Mouse (Mus musculus) kidney, adult 2 months (tissue): ENCODE measurements at regions not wholly inside any gene's neighbourhood (a gene's known extent, or its start where the extent isn't known, plus 50 kb on each side); places are given as distances from the start of the nearest gene placed in this dataset.

Experiments
- DNase-seq: peaks from one replicate; pipeline ENCODE4 v3.0.0; 2021
- H3K27ac ChIP-seq: fragments of 200-500 bp; 2 replicates; pipeline ENCODE4 v1.5.1; 2012; ENCODE audit warnings: low read depth, low read length, control low read depth, inconsistent platforms; ENCODE audit not compliant: insufficient read depth
- H3K27me3 ChIP-seq: fragments of 200-500 bp; replicated peaks from 2 replicates; pipeline ENCODE4 v1.6.1; 2012; ENCODE audit warnings: mild to moderate bottlenecking, moderate library complexity, low read length, inconsistent platforms; ENCODE audit not compliant: control insufficient read depth, insufficient read depth
- H3K36me3 ChIP-seq: fragments of 200-500 bp; 2 replicates; pipeline ENCODE4 v1.6.1; 2012; ENCODE audit warnings: mild to moderate bottlenecking, moderate library complexity, low read length, inconsistent platforms; ENCODE audit not compliant: control insufficient read depth, insufficient read depth
- H3K4me1 ChIP-seq: fragments of 200-500 bp; 2 replicates; pipeline ENCODE4 v1.6.1; 2011; ENCODE audit warnings: low read length; ENCODE audit not compliant: control insufficient read depth, insufficient read depth
- H3K4me3 ChIP-seq: fragments of 200-500 bp; 2 replicates; pipeline ENCODE4 v1.5.1; 2011; ENCODE audit warnings: mild to moderate bottlenecking, low read depth, low read length, control low read depth; ENCODE audit not compliant: insufficient read depth
- CTCF ChIP-seq: fragments of 200-500 bp; conservative IDR thresholded peaks from 2 replicates; pipeline ENCODE4 v1.5.1; 2011; ENCODE audit warnings: low read depth, mild to moderate bottlenecking, control low read depth, low read length, moderate library complexity, mixed read lengths; ENCODE audit not compliant: insufficient read depth, insufficient read length
- POLR2A ChIP-seq: fragments of 200-500 bp; IDR thresholded peaks from one replicate; pipeline ENCODE4 v1.6.1; 2011; ENCODE audit warnings: low read depth, low read length, control low read depth
- WGBS: fragments of 180-500 bp; shearing (Covaris S2); methylation state at CpG from one replicate; pipeline ENCODE4 v1.1.7; 2018; 5-methylcytosine and 5-hydroxymethylcytosine counted together

DNA sequence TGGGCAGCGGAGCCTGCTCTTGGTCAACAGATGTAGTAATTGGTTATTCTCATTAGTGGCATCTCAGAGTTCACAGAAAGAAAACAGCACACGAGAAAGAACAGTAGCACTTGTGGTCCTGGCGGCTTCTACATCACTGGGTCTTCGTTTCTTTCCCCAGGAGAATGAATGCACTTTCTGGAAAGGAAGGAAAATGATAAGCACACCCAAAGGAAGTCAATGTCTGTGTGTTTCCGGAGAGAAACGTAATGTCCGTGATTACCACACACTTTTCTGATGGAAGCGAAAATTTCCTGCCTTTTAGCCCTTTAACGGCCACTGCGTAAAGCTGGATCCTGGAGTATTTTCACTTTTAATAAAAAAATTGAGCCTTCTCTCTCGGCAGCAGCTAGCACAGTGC lies 164.1 kb downstream of the Cemip2 start:
- Histone ChIP-seq H3K36me3 (no peaks in the 10 kb centered on the region), H3K4me3 (no peak overlapping the region), H3K4me1 (no peaks in the 10 kb centered on the region), H3K27ac (peak overlapping the region; percentile 60), H3K27me3 (no peaks in the 10 kb centered on the region)
- 55% methylated on average over 11 of the region's 11 CpGs for WGBS
- peak; percentile 59 for DNase-seq
- TF ChIP-seq CTCF (no peak), POLR2A (no peak)

DNA sequence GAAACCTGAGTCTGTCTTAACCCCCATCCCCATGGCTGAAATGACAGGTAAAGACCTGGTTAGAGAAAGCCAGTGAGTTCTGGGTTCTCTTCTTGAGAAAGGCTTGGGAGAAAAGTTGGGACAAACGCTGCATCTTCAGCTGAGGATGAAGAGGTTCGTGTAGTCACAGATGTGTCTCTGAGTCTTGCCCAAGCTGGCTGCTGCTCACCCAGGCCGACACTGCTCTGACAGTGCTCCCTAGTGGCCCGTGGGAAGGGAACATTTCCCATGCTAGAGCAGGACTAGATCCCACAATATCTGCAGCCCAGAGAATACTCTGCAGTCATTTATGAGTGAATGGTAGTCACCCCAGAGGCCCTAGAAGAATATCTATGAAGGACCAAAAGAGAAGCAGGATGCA lies 165.3 kb downstream of the Cemip2 start:
- no peaks in the 10 kb centered on the region for H3K36me3 ChIP-seq
- H3K27me3 ChIP-seq, result no peaks in the 10 kb centered on the region
- H3K27ac ChIP-seq, result no peak overlapping the region
- no peak for TF ChIP-seq POLR2A
- peak; percentile 53 for TF ChIP-seq CTCF
- H3K4me3 ChIP-seq, result no peak overlapping the region
- no peaks in the 10 kb centered on the region for H3K4me1 ChIP-seq
- peak; percentile 57 for DNase-seq
- WGBS, result 41% methylated on average over 4 of the region's 4 CpGs

DNA sequence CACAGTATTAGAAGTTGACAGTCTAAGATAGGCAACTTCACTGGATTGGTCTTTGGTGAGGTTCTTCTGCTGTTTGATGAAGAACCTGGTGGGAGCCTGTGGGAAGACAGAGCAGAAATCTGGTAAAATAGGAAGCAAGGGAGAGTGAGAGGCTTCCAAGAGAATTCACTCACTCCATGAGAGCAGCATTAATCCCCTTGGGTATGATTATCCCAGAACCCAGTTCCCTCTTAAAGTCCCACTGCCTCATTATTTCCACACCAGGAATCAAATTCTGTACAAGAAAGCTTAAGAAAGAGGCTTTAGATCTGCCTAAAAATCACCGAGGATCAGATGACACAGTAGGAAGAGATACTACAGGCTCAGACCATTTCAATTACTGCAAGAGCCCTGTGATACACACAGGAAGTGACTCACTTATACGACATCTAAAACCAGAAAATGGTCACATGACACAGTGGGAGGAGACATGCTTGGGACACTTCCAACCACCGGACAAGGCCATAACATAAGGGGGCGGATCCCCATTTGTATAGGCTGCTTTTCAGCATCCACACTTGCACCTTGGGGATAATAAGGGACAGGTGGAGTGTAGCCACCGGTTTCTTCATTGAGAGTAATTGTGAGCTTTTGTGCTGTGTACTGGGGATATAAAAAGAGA lies 168.2 kb downstream of the Cemip2 start:
- no peaks in the 10 kb centered on the region for H3K4me1 ChIP-seq
- 58% methylated on average over 5 of the region's 5 CpGs for WGBS

DNA sequence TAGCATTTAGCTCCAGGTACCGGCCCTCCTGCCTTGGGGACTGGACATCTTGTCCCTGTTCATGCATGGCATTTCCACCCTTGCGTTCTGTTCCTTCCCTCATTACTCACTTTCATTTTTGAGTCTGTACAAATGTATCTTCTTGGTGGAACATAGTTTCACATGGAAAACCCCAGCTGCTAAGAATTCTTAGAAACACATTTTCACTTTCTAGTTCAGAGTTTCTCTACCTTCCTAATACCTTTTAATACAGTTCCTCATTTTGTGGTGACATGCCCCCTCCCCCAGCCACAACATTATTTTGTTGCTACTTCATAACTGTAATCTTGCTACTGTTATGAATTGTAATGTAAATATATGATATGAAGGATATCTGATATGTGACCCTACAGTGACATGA lies 169.9 kb downstream of the Cemip2 start:
- Histone ChIP-seq H3K36me3 (no peaks in the 10 kb centered on the region), H3K4me1 (no peaks in the 10 kb centered on the region), H3K27ac (no peak overlapping the region), H3K4me3 (no peak overlapping the region), H3K27me3 (no peaks in the 10 kb centered on the region)
- no peak for DNase-seq
- WGBS, result 80% methylated on average over 2 of the region's 2 CpGs
- no peak for TF ChIP-seq CTCF
- no peak for TF ChIP-seq POLR2A

More for the DNA sequence above, 168.2 kb downstream of the Cemip2 start:
- no peak overlapping the region for H3K4me3 ChIP-seq
- no peak for DNase-seq
- TF ChIP-seq CTCF (no peak), POLR2A (no peak)
- H3K27ac ChIP-seq, result no peak overlapping the region
- H3K27me3 ChIP-seq, result no peaks in the 10 kb centered on the region
- H3K36me3 ChIP-seq, result no peaks in the 10 kb centered on the region

- Histone ChIP-seq H3K4me1 (no peaks in the 10 kb centered on the region), H3K27ac (no peak overlapping the region), H3K36me3 (no peaks in the 10 kb centered on the region), H3K27me3 (no peaks in the 10 kb centered on the region), H3K4me3 (no peak overlapping the region)
- no peak for DNase-seq
- TF ChIP-seq CTCF (no peak), POLR2A (no peak)
- WGBS, result 93% methylated on average over 2 of the region's 2 CpGs
Measured at GRCm38 (mm10) chr19:21962635-21963034, 176.2 kb upstream of the Trpm3 start.

DNA sequence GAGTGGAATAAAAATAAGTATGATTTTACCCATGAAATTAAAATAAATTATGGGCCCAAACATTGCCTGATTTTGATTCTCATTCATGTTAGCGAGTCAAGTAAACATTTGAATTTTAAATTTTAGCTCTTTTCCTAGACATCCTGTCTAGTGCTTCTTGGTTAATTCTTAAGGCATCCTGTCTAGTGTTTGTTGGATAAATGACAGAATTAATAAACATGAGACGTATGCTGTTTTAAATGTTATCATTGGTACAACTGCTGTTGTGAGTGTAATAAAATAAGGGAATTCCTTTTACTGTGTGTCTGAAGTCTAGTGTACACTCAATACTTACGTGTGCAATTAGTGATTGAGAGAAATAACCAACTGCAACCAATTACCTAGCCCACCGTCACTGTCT lies 149.0 kb upstream of the Trpm3 start:
- H3K36me3 ChIP-seq, result no peaks in the 10 kb centered on the region
- H3K4me1 ChIP-seq, result no peaks in the 10 kb centered on the region
- TF ChIP-seq CTCF (no peak), POLR2A (no peak)
- no peak overlapping the region for H3K4me3 ChIP-seq
- H3K27me3 ChIP-seq, result no peaks in the 10 kb centered on the region
- H3K27ac ChIP-seq, result no peak overlapping the region
- no peak for DNase-seq
- 82% methylated on average over 4 of the region's 4 CpGs for WGBS

DNA sequence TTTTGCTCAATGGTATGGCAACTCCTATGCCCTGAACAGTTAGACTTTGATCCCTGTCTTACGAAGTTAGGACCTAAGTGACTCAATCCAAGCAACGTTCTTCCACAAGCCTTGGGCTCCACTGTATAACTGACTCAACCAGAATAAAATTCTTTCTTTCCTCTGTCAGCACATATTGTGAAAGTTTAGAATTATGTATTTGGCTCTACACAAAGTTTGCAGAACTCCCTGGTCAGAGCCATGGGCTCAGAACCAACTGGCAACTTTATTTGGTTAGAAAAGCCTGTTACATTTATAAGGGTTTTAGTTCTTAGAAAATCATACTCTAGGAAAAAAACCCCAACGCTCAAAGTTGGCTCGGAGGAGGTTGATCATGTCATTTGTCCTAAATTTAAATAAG lies 147.9 kb upstream of the Trpm3 start:
- Histone ChIP-seq H3K27ac (no peak overlapping the region), H3K36me3 (no peaks in the 10 kb centered on the region), H3K27me3 (no peaks in the 10 kb centered on the region), H3K4me3 (no peak overlapping the region), H3K4me1 (no peaks in the 10 kb centered on the region)
- DNase-seq, result peak; percentile 5
- WGBS, result 54% methylated on average over 4 of the region's 4 CpGs
- no peak for TF ChIP-seq POLR2A
- no peak for TF ChIP-seq CTCF

GRCm38 (mm10) chr19:21991413-21991812 lies 147.4 kb upstream of the Trpm3 start:
- H3K27me3 ChIP-seq, result no peaks in the 10 kb centered on the region
- DNase-seq, result no peak
- no peak overlapping the region for H3K4me3 ChIP-seq
- no peaks in the 10 kb centered on the region for H3K4me1 ChIP-seq
- TF ChIP-seq CTCF (no peak), POLR2A (no peak)
- H3K27ac ChIP-seq, result no peak overlapping the region
- no peaks in the 10 kb centered on the region for H3K36me3 ChIP-seq
